Mouse (Mus musculus) layer of hippocampus, adult 2 months (tissue): ENCODE measurements at regions not wholly inside any gene's neighbourhood (a gene's known extent, or its start where the extent isn't known, plus 50 kb on each side); places are given as distances from the start of the nearest gene placed in this dataset.

Source experiments
- DNase-seq, 2 experiments: peaks; one replicate each; pipeline ENCODE4 v3.0.0; 2022; ENCODE audit warnings: low spot score in 2 of 2
- H3K27ac ChIP-seq: fragments of 200-600 bp; 2 replicates; pipeline ENCODE4 v1.8.1; 2022
- H3K4me3 ChIP-seq: fragments of 200-600 bp; 2 replicates; pipeline ENCODE4 v1.8.1; 2022; ENCODE audit warnings: mild to moderate bottlenecking
- CTCF ChIP-seq: fragments of 200-600 bp; conservative IDR thresholded peaks from 2 replicates; pipeline ENCODE4 v1.8.1; 2022; ENCODE audit warnings: antibody characterized with exemption, mild to moderate bottlenecking, moderate library complexity

GRCm38 (mm10) chr3:27815201-27815695, 80.9 kb downstream of the Tmem212 start:
- Histone ChIP-seq H3K4me3 (no peak overlapping the region), H3K27ac (no peak overlapping the region)
- no peak for TF ChIP-seq CTCF
- DNase-seq, result no peak

- no peak for TF ChIP-seq CTCF
- DNase-seq, result no peak
- Histone ChIP-seq H3K27ac (no peak overlapping the region), H3K4me3 (no peak overlapping the region)
Observed at GRCm38 (mm10) chr3:27804271-27804670, 91.9 kb downstream of the Tmem212 start.

GRCm38 (mm10) chr3:27791633-27791951, 80.5 kb upstream of the Fndc3b start:
- Histone ChIP-seq H3K27ac (no peak overlapping the region), H3K4me3 (no peak overlapping the region)
- DNase-seq, result no peak
- TF ChIP-seq CTCF, result no peak

- H3K4me3 ChIP-seq, result no peak overlapping the region
- DNase-seq, result no peak
- H3K27ac ChIP-seq, result no peak overlapping the region
- no peak for TF ChIP-seq CTCF
Observed at GRCm38 (mm10) chr3:27790932-27791632, 80.0 kb upstream of the Fndc3b start.

GRCm38 (mm10) chr3:27783926-27784325, 72.8 kb upstream of the Fndc3b start:
- no peak overlapping the region for H3K4me3 ChIP-seq
- no peak for TF ChIP-seq CTCF
- H3K27ac ChIP-seq, result no peak overlapping the region
- no peak for DNase-seq

- DNase-seq, result no peak
- H3K4me3 ChIP-seq, result no peak overlapping the region
- no peak overlapping the region for H3K27ac ChIP-seq
- no peak for TF ChIP-seq CTCF
Observed at GRCm38 (mm10) chr3:27783476-27783875, 72.4 kb upstream of the Fndc3b start.

GRCm38 (mm10) chr3:27782056-27782765, 71.1 kb upstream of the Fndc3b start:
- TF ChIP-seq CTCF, result no peak
- no peak for DNase-seq
- H3K27ac ChIP-seq, result no peak overlapping the region
- no peak overlapping the region for H3K4me3 ChIP-seq

GRCm38 (mm10) chr3:27779892-27780291, 68.8 kb upstream of the Fndc3b start:
- no peak overlapping the region for H3K27ac ChIP-seq
- no peak overlapping the region for H3K4me3 ChIP-seq
- no peak for TF ChIP-seq CTCF
- DNase-seq, result no peak

- no peak overlapping the region for H3K27ac ChIP-seq
- DNase-seq, result no peak
- no peak overlapping the region for H3K4me3 ChIP-seq
- no peak for TF ChIP-seq CTCF
Observed at GRCm38 (mm10) chr3:27777751-27778150, 66.6 kb upstream of the Fndc3b start.

- TF ChIP-seq CTCF, result no peak
- H3K27ac ChIP-seq, result no peak overlapping the region
- DNase-seq, result no peak
- H3K4me3 ChIP-seq, result no peak overlapping the region
Observed at GRCm38 (mm10) chr3:27773176-27773575, 62.1 kb upstream of the Fndc3b start.

- no peak overlapping the region for H3K4me3 ChIP-seq
- no peak for DNase-seq
- H3K27ac ChIP-seq, result no peak overlapping the region
- no peak for TF ChIP-seq CTCF
Observed at GRCm38 (mm10) chr3:27769438-27769837, 58.3 kb upstream of the Fndc3b start.

- TF ChIP-seq CTCF, result no peak
- Histone ChIP-seq H3K27ac (no peak overlapping the region), H3K4me3 (no peak overlapping the region)
- DNase-seq, result no peak
Observed at GRCm38 (mm10) chr3:27767188-27767587, 56.1 kb upstream of the Fndc3b start.

- no peak for DNase-seq
- Histone ChIP-seq H3K4me3 (no peak overlapping the region), H3K27ac (no peak overlapping the region)
- no peak for TF ChIP-seq CTCF
Observed at GRCm38 (mm10) chr3:27766421-27766820, 55.3 kb upstream of the Fndc3b start.

GRCm38 (mm10) chr3:27765929-27766328, 54.8 kb upstream of the Fndc3b start:
- DNase-seq, result no peak
- no peak overlapping the region for H3K4me3 ChIP-seq
- no peak for TF ChIP-seq CTCF
- H3K27ac ChIP-seq, result no peak overlapping the region
